Mouse (Mus musculus) kidney, adult 2 months (tissue): ENCODE measurements around the gene 2900011O08Rik. TPM values are rescaled to one million over a fixed set of nuclear protein-coding genes. Genes with fewer than 3 reads are reported as not detected.

Experiments used
- DNase-seq: peaks from one replicate; pipeline ENCODE4 v3.0.0; 2021
- H3K27ac ChIP-seq: fragments of 200-500 bp; 2 replicates; pipeline ENCODE4 v1.5.1; 2012; ENCODE audit warnings: low read depth, low read length, control low read depth, inconsistent platforms; ENCODE audit not compliant: insufficient read depth
- H3K27me3 ChIP-seq: fragments of 200-500 bp; replicated peaks from 2 replicates; pipeline ENCODE4 v1.6.1; 2012; ENCODE audit warnings: mild to moderate bottlenecking, moderate library complexity, low read length, inconsistent platforms; ENCODE audit not compliant: control insufficient read depth, insufficient read depth
- H3K36me3 ChIP-seq: fragments of 200-500 bp; 2 replicates; pipeline ENCODE4 v1.6.1; 2012; ENCODE audit warnings: mild to moderate bottlenecking, moderate library complexity, low read length, inconsistent platforms; ENCODE audit not compliant: control insufficient read depth, insufficient read depth
- H3K4me1 ChIP-seq: fragments of 200-500 bp; 2 replicates; pipeline ENCODE4 v1.6.1; 2011; ENCODE audit warnings: low read length; ENCODE audit not compliant: control insufficient read depth, insufficient read depth
- H3K4me3 ChIP-seq: fragments of 200-500 bp; 2 replicates; pipeline ENCODE4 v1.5.1; 2011; ENCODE audit warnings: mild to moderate bottlenecking, low read depth, low read length, control low read depth; ENCODE audit not compliant: insufficient read depth
- CTCF ChIP-seq: fragments of 200-500 bp; conservative IDR thresholded peaks from 2 replicates; pipeline ENCODE4 v1.5.1; 2011; ENCODE audit warnings: low read depth, mild to moderate bottlenecking, control low read depth, low read length, moderate library complexity, mixed read lengths; ENCODE audit not compliant: insufficient read depth, insufficient read length
- POLR2A ChIP-seq: fragments of 200-500 bp; IDR thresholded peaks from one replicate; pipeline ENCODE4 v1.6.1; 2011; ENCODE audit warnings: low read depth, low read length, control low read depth
- WGBS: fragments of 180-500 bp; shearing (Covaris S2); methylation state at CpG from one replicate; pipeline ENCODE4 v1.1.7; 2018; 5-methylcytosine and 5-hydroxymethylcytosine counted together
- polyA plus RNA-seq: library from polyadenylated mRNA; depleted of rRNA; stranded (reverse); fragments of >200 nt; gene quantifications from 2 replicates; pipeline ENCODE4 v1.2.3, GENCODE M21; 2012

The 2900011O08Rik gene
- polyA plus RNA-seq, 1 experiment: 0.41 TPM

- Histone ChIP-seq H3K36me3 (peaks cover 12% of the 10 kb centered on the region), H3K4me3 (no peak overlapping the region), H3K4me1 (no peaks in the 10 kb centered on the region), H3K27me3 (no peaks in the 10 kb centered on the region), H3K27ac (no peak overlapping the region)
- WGBS: 95% methylated on average over 7 of the region's 7 CpGs
- DNase-seq: no peak
- TF ChIP-seq CTCF: no peak
- TF ChIP-seq POLR2A: no peak
These were observed 138.3 kb downstream of the 2900011O08Rik start for GRCm38 (mm10) chr16:14124709-14125108.

DNA sequence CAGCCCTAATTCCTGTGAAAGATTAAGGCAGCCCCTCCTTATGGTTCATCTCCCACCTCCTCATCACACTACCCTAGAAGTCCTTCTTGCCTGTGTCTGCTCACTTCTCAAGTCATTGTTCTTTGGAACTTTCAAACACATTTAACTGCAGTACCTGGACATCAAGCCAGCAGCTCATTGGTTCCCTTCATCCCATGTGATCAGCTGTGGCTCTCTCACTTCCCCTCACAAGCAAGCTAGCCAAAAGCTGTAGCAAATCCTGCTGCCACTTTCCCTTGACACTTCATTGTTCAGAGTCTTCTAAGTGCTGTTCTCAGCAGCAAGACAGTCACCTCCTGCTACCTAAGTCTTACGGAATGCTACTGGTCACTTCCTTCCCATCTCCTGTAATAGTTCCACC, 138.8 kb downstream of the 2900011O08Rik start:
- no peaks in the 10 kb centered on the region for H3K4me1 ChIP-seq
- no peak overlapping the region for H3K4me3 ChIP-seq
- peaks cover 12% of the 10 kb centered on the region for H3K36me3 ChIP-seq
- no peaks in the 10 kb centered on the region for H3K27me3 ChIP-seq
- no peak for TF ChIP-seq CTCF
- no peak for TF ChIP-seq POLR2A
- WGBS: 84% methylated on average over 1 of the region's 1 CpGs
- no peak for DNase-seq
- H3K27ac ChIP-seq: no peak overlapping the region

GRCm38 (mm10) chr16:14128977-14129376, 142.6 kb downstream of the 2900011O08Rik start:
- Histone ChIP-seq H3K36me3 (peaks cover 12% of the 10 kb centered on the region), H3K27me3 (no peaks in the 10 kb centered on the region), H3K27ac (no peak overlapping the region), H3K4me3 (no peak overlapping the region), H3K4me1 (no peaks in the 10 kb centered on the region)
- no peak for DNase-seq
- TF ChIP-seq POLR2A (no peak), CTCF (no peak)

- Histone ChIP-seq H3K27ac (peak overlapping the region; percentile 24; the same call in 1 of the 2 replicates), H3K4me3 (no peak overlapping the region), H3K27me3 (no peaks in the 10 kb centered on the region), H3K4me1 (no peaks in the 10 kb centered on the region), H3K36me3 (peaks cover 6% of the 10 kb centered on the region)
- TF ChIP-seq POLR2A (no peak), CTCF (no peak)
- peak; percentile 65 for DNase-seq
- 61% methylated on average over 7 of the region's 7 CpGs for WGBS
These were observed 144.4 kb downstream of the 2900011O08Rik start for GRCm38 (mm10) chr16:14130796-14131195.

GRCm38 (mm10) chr16:14131376-14131775, 145.0 kb downstream of the 2900011O08Rik start:
- no peaks in the 10 kb centered on the region for H3K27me3 ChIP-seq
- H3K4me3 ChIP-seq: no peak overlapping the region
- peak; percentile 36 for DNase-seq
- peak overlapping the region; percentile 24; the same call in 1 of the 2 replicates for H3K27ac ChIP-seq
- no peaks in the 10 kb centered on the region for H3K4me1 ChIP-seq
- WGBS: 71% methylated on average over 3 of the region's 3 CpGs
- no peak for TF ChIP-seq POLR2A
- peak; percentile 31; the same call in 1 of the 2 replicates for TF ChIP-seq CTCF
- H3K36me3 ChIP-seq: peaks cover 5% of the 10 kb centered on the region

DNA sequence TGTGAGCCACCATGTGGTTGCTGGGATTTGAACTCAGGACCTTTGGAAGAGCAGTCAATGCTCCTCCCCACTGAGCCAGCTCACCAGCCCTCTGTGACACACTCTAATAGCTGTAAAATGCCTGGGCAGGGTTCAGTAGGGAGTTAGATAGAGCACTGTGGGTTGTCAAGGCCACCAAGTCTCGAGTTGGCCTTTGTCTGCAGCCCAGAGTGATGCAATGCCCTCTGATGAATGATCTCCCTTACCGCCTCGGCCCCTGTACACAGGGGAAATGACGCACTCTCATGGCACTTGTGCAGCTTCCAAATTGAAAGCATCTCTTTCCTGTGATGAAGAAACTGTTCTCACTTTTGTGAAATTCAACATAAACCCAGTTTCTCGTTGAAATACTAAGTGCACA, 145.4 kb downstream of the 2900011O08Rik start:
- WGBS: 78% methylated on average over 5 of the region's 5 CpGs
- no peak for DNase-seq
- TF ChIP-seq POLR2A: no peak
- no peak for TF ChIP-seq CTCF
- no peaks in the 10 kb centered on the region for H3K4me1 ChIP-seq
- H3K36me3 ChIP-seq: peaks cover 5% of the 10 kb centered on the region
- H3K4me3 ChIP-seq: no peak overlapping the region
- H3K27ac ChIP-seq: no peak overlapping the region
- H3K27me3 ChIP-seq: no peaks in the 10 kb centered on the region

DNA sequence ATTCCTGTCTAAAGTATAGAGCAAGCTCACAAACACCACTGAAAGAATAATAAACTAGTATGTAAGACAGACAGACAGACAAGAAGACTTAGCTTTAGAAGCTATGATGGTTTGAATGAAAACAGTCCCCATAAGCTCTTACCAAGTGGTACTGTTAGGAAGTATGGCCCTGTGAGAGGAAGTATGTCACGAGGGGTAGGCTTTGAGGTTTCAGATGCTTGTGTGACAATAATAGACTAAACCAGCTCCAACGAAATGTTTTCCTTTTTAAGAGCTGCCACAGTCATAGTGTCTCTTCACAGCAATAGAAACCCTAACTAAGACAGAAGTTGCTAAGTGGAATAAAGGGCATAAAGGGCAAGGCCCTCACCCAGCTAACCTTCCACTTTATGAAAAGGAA, 148.6 kb downstream of the 2900011O08Rik start:
- H3K36me3 ChIP-seq: peaks cover 3% of the 10 kb centered on the region
- no peak for TF ChIP-seq CTCF
- TF ChIP-seq POLR2A: no peak
- WGBS: 87% methylated on average over 2 of the region's 2 CpGs

GRCm38 (mm10) chr16:14137976-14138561, 151.7 kb downstream of the 2900011O08Rik start:
- 71% methylated on average over 1 of the region's 1 CpGs for WGBS
- Histone ChIP-seq H3K27me3 (no peaks in the 10 kb centered on the region), H3K36me3 (peaks cover 6% of the 10 kb centered on the region), H3K4me1 (no peaks in the 10 kb centered on the region), H3K4me3 (no peak overlapping the region), H3K27ac (no peak overlapping the region)
- no peak for DNase-seq
- TF ChIP-seq CTCF (no peak), POLR2A (no peak)

More for the DNA sequence above, 148.6 kb downstream of the 2900011O08Rik start:
- no peaks in the 10 kb centered on the region for H3K27me3 ChIP-seq
- no peaks in the 10 kb centered on the region for H3K4me1 ChIP-seq
- no peak overlapping the region for H3K27ac ChIP-seq
- DNase-seq: peak; percentile 12
- H3K4me3 ChIP-seq: no peak overlapping the region
